Mouse (Mus musculus): ENCODE results near the gene Arhgap23.
A peak's percentile ranks its signal among the peaks of the same experiment; 100 is the strongest.

DNA sequence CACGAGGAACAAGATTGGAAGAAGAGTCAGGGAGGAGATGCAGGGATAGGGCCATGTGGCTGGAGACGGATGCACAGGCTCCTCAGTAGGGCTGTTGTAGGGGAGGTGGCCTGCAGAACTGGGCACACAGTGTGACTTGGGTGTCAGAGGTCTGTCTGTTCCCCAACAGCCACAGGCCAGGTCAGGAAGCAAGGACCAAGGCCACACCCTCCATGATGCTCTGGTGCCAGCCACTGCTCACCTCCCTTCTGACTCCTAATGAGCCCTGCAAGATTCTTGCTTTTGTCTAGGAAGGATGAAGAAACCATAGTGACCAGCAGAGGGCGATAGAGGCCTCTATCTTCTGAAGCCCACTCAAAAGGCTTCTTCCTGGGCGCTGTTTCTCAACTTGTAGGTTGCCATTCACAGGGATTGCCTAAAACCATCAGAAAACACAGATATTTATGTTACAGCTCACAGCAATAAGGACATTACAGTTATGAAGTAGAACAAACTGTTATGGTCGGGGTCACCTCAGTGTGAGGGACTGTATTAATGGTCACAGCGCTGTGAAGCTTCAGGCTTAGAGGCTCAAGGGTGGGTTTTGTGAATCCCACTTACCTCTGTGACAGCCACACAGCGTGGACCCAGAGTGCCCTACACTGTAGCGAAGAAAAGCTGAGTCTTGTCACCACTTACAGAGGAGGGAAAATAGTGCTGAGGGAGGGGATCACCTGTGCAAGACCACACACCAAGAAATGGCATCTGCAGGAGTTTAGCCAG, 61.2 kb downstream of the Arhgap23 start:
- TF ChIP-seq CTCF (conservative IDR thresholded peaks at IDR 0.05; ENCODE audit: insufficient read depth, insufficient read length, low read depth, low read length) = peak; percentile 55
- TF ChIP-seq POLR2A (IDR thresholded peaks at IDR 0.05; ENCODE audit: low read depth, low read length) = no peak

All from kidney, adult 2 months (tissue).